11 mouse cellular contexts compared by ENCODE assay signal in the genomic region with DNA sequence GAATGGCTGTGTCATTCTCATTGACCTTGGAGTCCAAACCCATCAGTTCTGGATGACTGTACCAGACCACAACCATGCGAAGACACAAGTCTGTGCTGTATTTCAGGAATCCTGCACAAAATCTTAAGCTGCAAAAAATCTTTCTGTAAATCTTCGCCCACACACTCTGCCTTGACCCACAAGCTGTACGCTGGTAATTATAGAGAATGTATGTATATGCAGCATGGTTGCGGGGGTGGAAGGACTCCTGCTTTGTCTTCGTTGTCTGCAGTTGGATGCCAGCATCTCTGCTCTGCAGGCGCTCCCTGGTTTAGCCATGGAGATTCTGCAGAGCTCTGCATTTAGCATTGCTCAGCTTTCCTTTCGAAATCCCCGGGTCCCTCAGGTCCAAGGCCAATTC. TPM values are rescaled to one million over a fixed set of nuclear protein-coding genes. Genes with fewer than 3 reads are reported as not detected.
A peak's percentile ranks its signal among the peaks of the same experiment; 100 is the strongest.
DNase-seq lines count a peak whose midpoint lies in the region.
"Had no signal": no experiment of that assay in that cellular context is flagged by ENCODE, and none has a peak within 500 bp of the region (broad histone marks: within the 10 kb centered on the region; RNA-seq: fewer than 3 reads in every experiment).

No protein-coding gene starts in this region.

- intact Hi-C loops in left cerebral cortex, postnatal 25 days (cut with DNase I): loop anchor here (2.0 to 5.0 kb wide), 3 partner anchors 104 to 263 kb away; a partner anchor contains a TSS

- DNase-seq in layer of hippocampus, adult 11-12 months (ENCODE audit: low spot score): peak; percentile 35
- DNase-seq in layer of hippocampus, postnatal 36 days: no peak
- DNase-seq in frontal cortex, postnatal 25 days (ENCODE audit: low spot score in 2 of 2): peak; percentile 17 to 38
- peak; percentile 71 to 94 for DNase-seq in left cerebral cortex, postnatal 25 days (ENCODE audit: low spot score in 2 of 2)
- DNase-seq in right cerebral cortex, postnatal 4 days: peak; percentile 30
- no peak for DNase-seq in lung, postnatal 4 days
- no peak for DNase-seq in thymus, postnatal 10 days (ENCODE audit: low spot score in 2 of 2)
- DNase-seq: cerebellum, adult 8-10 months; embryo, embryonic 11 days; thymus, adult 18-20 months had no signal

RNA-seq across cellular contexts. Expression of a gene that starts 42.9 kb away (rescaled TPM):
- 1 to 10 TPM; 2.1 to 3.0 TPM for total RNA-seq in layer of hippocampus, postnatal 36 days (2021)
- total RNA-seq in left cerebral cortex, postnatal 25 days (2021): 1 to 10 TPM; 2.4 to 3.1 TPM
- total RNA-seq: MEL had no signal

Comparison
In these comparisons a context has a peak if more than half of its experiments do, and no peak if none do; other contexts are left out.
1. DNase-seq: peak in layer of hippocampus, adult 11-12 months (single experiment), frontal cortex, postnatal 25 days (2 of 2), left cerebral cortex, postnatal 25 days (2 of 2) and right cerebral cortex, postnatal 4 days (single experiment); none in layer of hippocampus, postnatal 36 days (0 of 2), lung, postnatal 4 days (0 of 2) and thymus, postnatal 10 days (0 of 2).